Mouse (Mus musculus) hindbrain, embryonic 14.5 days (tissue): Measurements from ENCODE around the gene Fam219b. TPM values are rescaled to one million over a fixed set of nuclear protein-coding genes. Genes with fewer than 3 reads are reported as not detected.

Experiments
- ATAC-seq: fragments of 200-750 bp; cut with Nextera tagmentation; 2 replicates; pipeline ENCODE4 v1.8.0; 2017; ENCODE audit warnings: moderate number of reproducible peaks, mild to moderate bottlenecking, moderate TSS enrichment, moderate library complexity; ENCODE audit not compliant: low FRiP score
- DNase-seq: peaks from one replicate; pipeline ENCODE4 v3.0.0-alpha.2; 2015; ENCODE audit warnings: low spot score
- H3K27ac ChIP-seq: fragments of 300-500 bp; sonication (generic); 2 replicates; pipeline ENCODE4 v1.5.1; 2014; ENCODE audit warnings: mild to moderate bottlenecking, moderate library complexity
- H3K27me3 ChIP-seq: fragments of 300-500 bp; sonication (generic); 2 replicates; pipeline ENCODE4 v1.6.1; 2014; ENCODE audit warnings: mild to moderate bottlenecking, low read length, mixed read lengths; ENCODE audit not compliant: control insufficient read depth, insufficient read depth
- H3K36me3 ChIP-seq: fragments of 300-500 bp; sonication (generic); replicated peaks from 2 replicates; pipeline ENCODE4 v1.6.1; 2014; ENCODE audit not compliant: control insufficient read depth, insufficient read depth
- H3K4me1 ChIP-seq: fragments of 300-500 bp; sonication (generic); replicated peaks from 2 replicates; pipeline ENCODE4 v1.6.1; 2014; ENCODE audit warnings: antibody characterized with exemption, low read length, mixed read lengths; ENCODE audit not compliant: control insufficient read depth, insufficient read depth
- H3K4me2 ChIP-seq: fragments of 300-500 bp; sonication (generic); replicated peaks from 2 replicates; pipeline ENCODE4 v1.6.1; 2014; ENCODE audit warnings: mild to moderate bottlenecking, moderate library complexity
- H3K4me3 ChIP-seq: fragments of 300-500 bp; sonication (generic); replicated peaks from 2 replicates; pipeline ENCODE4 v1.5.1; 2014; ENCODE audit warnings: mild to moderate bottlenecking, low read length
- H3K9ac ChIP-seq: fragments of 300-500 bp; sonication (generic); 2 replicates; pipeline ENCODE4 v1.6.1; 2014
- H3K9me3 ChIP-seq: fragments of 300-500 bp; sonication (generic); 2 replicates; pipeline ENCODE4 v1.6.1; 2016; ENCODE audit warnings: low read length; ENCODE audit not compliant: control insufficient read depth
- WGBS: fragments of 180-500 bp; shearing (Covaris S2); extraction: QIAGEN DNeasy Blood & Tissue Kit; methylation state at CpG from one replicate; pipeline ENCODE4 v1.1.7; 2014; 5-methylcytosine and 5-hydroxymethylcytosine counted together
- polyA plus RNA-seq: library from polyadenylated mRNA; unstranded; fragments of >200 nt; fragmentation: Nextera tagmentation; extraction: Ambion mirVana; gene quantifications from 2 replicates; pipeline ENCODE4 v1.2.1, GENCODE M21; 2014

Fam219b gene
- polyA plus RNA-seq, 1 experiment from 2014 or later: 23.1 TPM

- Histone ChIP-seq H3K4me3 (peak within 1 kb of the TSS; percentile 37), H3K27me3 (peaks cover 39% of the 10 kb centered on the region), H3K9ac (peak within 1 kb of the TSS; percentile 51), H3K27ac (peak within 1 kb of the TSS; percentile 88), H3K9me3 (no peaks in the 10 kb centered on the region), H3K36me3 (no peaks in the 10 kb centered on the region), H3K4me1 (peaks cover 56% of the 10 kb centered on the region), H3K4me2 (peak within 1 kb of the TSS; percentile 73)
- ATAC-seq (peak; percentile 47), DNase-seq (no peak)
- under 1% methylated on average over 46 of the region's 46 CpGs for WGBS
Measured at GRCm38 (mm10) chr9:57503622-57504380, 33.5 kb upstream of the Fam219b start, which contains the start of gene Rpp25. Gene Rpp25, plus strand, starts transcription at chr9:57504026.

- H3K4me1 ChIP-seq: peaks cover 53% of the 10 kb centered on the region
- peak; percentile 76 for DNase-seq
- H3K9ac ChIP-seq: peak overlapping the region; percentile 51
- H3K27me3 ChIP-seq: peaks cover 37% of the 10 kb centered on the region
- H3K27ac ChIP-seq: peak overlapping the region; percentile 69; the same call in 1 of the 2 replicates
- peak; percentile 58; the same call in 1 of the 2 replicates for ATAC-seq
- WGBS: 1% methylated on average over 34 of the region's 34 CpGs
- no peaks in the 10 kb centered on the region for H3K36me3 ChIP-seq
- H3K4me2 ChIP-seq: peak overlapping the region; percentile 73
- H3K4me3 ChIP-seq: peak overlapping the region; percentile 37
- H3K9me3 ChIP-seq: no peaks in the 10 kb centered on the region
Measured at GRCm38 (mm10) chr9:57504381-57504700, 33.0 kb upstream of the Fam219b start.

- Histone ChIP-seq H3K36me3 (no peaks in the 10 kb centered on the region), H3K9ac (peak overlapping the region; percentile 51; the same call in 1 of the 2 replicates), H3K4me1 (peaks cover 49% of the 10 kb centered on the region), H3K27me3 (peaks cover 32% of the 10 kb centered on the region), H3K4me2 (peak overlapping the region; percentile 73), H3K4me3 (peak overlapping the region; percentile 37), H3K27ac (peak overlapping the region; percentile 69; the same call in 1 of the 2 replicates), H3K9me3 (no peaks in the 10 kb centered on the region)
- DNase-seq: no peak
- WGBS: 48% methylated on average over 10 of the region's 10 CpGs
- ATAC-seq: no peak
Measured at GRCm38 (mm10) chr9:57504891-57505290, 32.4 kb upstream of the Fam219b start.

- WGBS: 5% methylated on average over 8 of the region's 8 CpGs
- Histone ChIP-seq H3K4me3 (no peak overlapping the region), H3K36me3 (no peaks in the 10 kb centered on the region), H3K9me3 (no peaks in the 10 kb centered on the region), H3K27me3 (peaks cover 31% of the 10 kb centered on the region), H3K9ac (peak overlapping the region; percentile 25; the same call in 1 of the 2 replicates), H3K4me2 (peak overlapping the region; percentile 73), H3K27ac (peak overlapping the region; percentile 69), H3K4me1 (peaks cover 49% of the 10 kb centered on the region)
- DNase-seq: peak; percentile 63
- ATAC-seq: peak; percentile 69
Measured at GRCm38 (mm10) chr9:57505700-57506099, 31.6 kb upstream of the Fam219b start.

- no peaks in the 10 kb centered on the region for H3K36me3 ChIP-seq
- no peaks in the 10 kb centered on the region for H3K9me3 ChIP-seq
- no peak overlapping the region for H3K9ac ChIP-seq
- DNase-seq (no peak), ATAC-seq (no peak)
- H3K27me3 ChIP-seq: no peaks in the 10 kb centered on the region; the same call in 1 of the 2 replicates
- no peak overlapping the region for H3K27ac ChIP-seq
- H3K4me1 ChIP-seq: peaks cover 9% of the 10 kb centered on the region; the same call in 1 of the 2 replicates
- WGBS: 35% methylated on average over 2 of the region's 2 CpGs
- H3K4me3 ChIP-seq: no peak overlapping the region
- H3K4me2 ChIP-seq: no peak overlapping the region
Measured at GRCm38 (mm10) chr9:57510577-57510976, 26.8 kb upstream of the Fam219b start.

- H3K4me2 ChIP-seq: no peak overlapping the region
- peak overlapping the region; percentile 65 for H3K27ac ChIP-seq
- no peak overlapping the region for H3K4me3 ChIP-seq
- H3K9ac ChIP-seq: 0 out of 2 replicates have a peak overlapping the region, but pooled peaks have one; percentile 33
- ATAC-seq: no peak
- H3K36me3 ChIP-seq: no peaks in the 10 kb centered on the region
- H3K9me3 ChIP-seq: no peaks in the 10 kb centered on the region
- H3K27me3 ChIP-seq: no peaks in the 10 kb centered on the region
- peaks cover 6% of the 10 kb centered on the region for H3K4me1 ChIP-seq
- 10% methylated on average over 3 of the region's 3 CpGs for WGBS
- DNase-seq: peak; percentile 93
Measured at GRCm38 (mm10) chr9:57517113-57517512, 20.2 kb upstream of the Fam219b start.

- Histone ChIP-seq H3K27ac (peak overlapping the region; percentile 91), H3K27me3 (no peaks in the 10 kb centered on the region), H3K4me3 (peak overlapping the region; percentile 93), H3K9ac (peak overlapping the region; percentile 96), H3K4me1 (peaks cover 28% of the 10 kb centered on the region), H3K9me3 (no peaks in the 10 kb centered on the region), H3K4me2 (peak overlapping the region; percentile 57), H3K36me3 (no peaks in the 10 kb centered on the region)
- DNase-seq (no peak), ATAC-seq (peak; percentile 47)
- 25% methylated on average over 16 of the region's 16 CpGs for WGBS
Measured at GRCm38 (mm10) chr9:57520375-57521055, 16.8 kb upstream of the Fam219b start.

GRCm38 (mm10) chr9:57521056-57521911 lies 16.0 kb upstream of the Fam219b start, which contains the start of gene Cox5a:
Gene Cox5a, plus strand, starts transcription at chr9:57521274.
- H3K4me2 ChIP-seq: peak within 1 kb of the TSS; percentile 57
- H3K27me3 ChIP-seq: no peaks in the 10 kb centered on the region
- WGBS: under 1% methylated on average over 95 of the region's 95 CpGs
- H3K36me3 ChIP-seq: no peaks in the 10 kb centered on the region
- no peaks in the 10 kb centered on the region for H3K9me3 ChIP-seq
- H3K27ac ChIP-seq: peak within 1 kb of the TSS; percentile 91
- peak within 1 kb of the TSS; percentile 93 for H3K4me3 ChIP-seq
- DNase-seq (peak; percentile 91), ATAC-seq (peak; percentile 95)
- H3K4me1 ChIP-seq: peaks cover 28% of the 10 kb centered on the region
- peak within 1 kb of the TSS; percentile 96 for H3K9ac ChIP-seq
